Mouse (Mus musculus) myocyte (in vitro differentiated cells): ENCODE results near the gene Lrrc1. TPM values are rescaled to one million over a fixed set of nuclear protein-coding genes. Genes with fewer than 3 reads are reported as not detected.

ENCODE experiments used
- H3K27me3 ChIP-seq: one replicate; pipeline ENCODE4 v1.6.1; 2011; ENCODE audit not compliant: control insufficient read depth, insufficient read depth, insufficient read length
- H3K36me3 ChIP-seq: one replicate; pipeline ENCODE4 v1.6.1; 2011; ENCODE audit not compliant: control insufficient read depth, insufficient read depth
- H3K4me2 ChIP-seq: one replicate; pipeline ENCODE4 v1.6.1; 2011; ENCODE audit warnings: low read depth, control low read depth
- H3K4me3 ChIP-seq: one replicate; pipeline ENCODE4 v1.5.1; 2011; ENCODE audit warnings: mild to moderate bottlenecking, control low read depth, moderate library complexity
- H3K79me2 ChIP-seq: one replicate; pipeline ENCODE4 v1.6.1; 2011; ENCODE audit not compliant: control insufficient read depth, insufficient read depth
- H3ac ChIP-seq: one replicate; pipeline ENCODE4 v1.6.1; 2011; ENCODE audit not compliant: control insufficient read depth, insufficient read length
- CEBPB ChIP-seq: IDR thresholded peaks from 2 replicates; pipeline ENCODE4 v1.6.1; 2011; ENCODE audit warnings: mild to moderate bottlenecking, moderate library complexity; ENCODE audit not compliant: poor library complexity, insufficient read depth, severe bottlenecking
- E2F4 ChIP-seq: IDR thresholded peaks from one replicate; pipeline ENCODE4 v1.6.1; 2011; ENCODE audit warnings: mild to moderate bottlenecking, control low read depth, moderate library complexity; ENCODE audit not compliant: insufficient read depth
- MAX ChIP-seq: IDR thresholded peaks from one replicate; pipeline ENCODE4 v1.6.1; 2011; ENCODE audit warnings: low read depth, mild to moderate bottlenecking, control low read depth
- MYOD1 ChIP-seq, 3 experiments: IDR thresholded peaks; one replicate each; pipeline ENCODE4 v1.6.1; 2011; ENCODE audit warnings: control low read depth in 2 of 3, low read depth in 2 of 3, mild to moderate bottlenecking in 2 of 3, moderate library complexity in 1 of 3; ENCODE audit not compliant: insufficient read length in 2 of 3, control insufficient read depth in 1 of 3
- MYOG ChIP-seq, 3 experiments: IDR thresholded peaks; one replicate each; pipeline ENCODE4 v1.6.1; 2011; ENCODE audit warnings: control low read depth in 2 of 3, low read depth in 2 of 3, mild to moderate bottlenecking in 2 of 3; ENCODE audit not compliant: insufficient read length in 2 of 3, control insufficient read depth in 1 of 3, insufficient read depth in 1 of 3
- POLR2A ChIP-seq: IDR thresholded peaks from one replicate; pipeline ENCODE4 v1.6.1; 2011; ENCODE audit warnings: low read depth, mild to moderate bottlenecking, control low read depth, moderate library complexity; ENCODE audit not compliant: insufficient read length
- POLR2AphosphoS2 ChIP-seq: IDR thresholded peaks from one replicate; pipeline ENCODE4 v1.6.1; 2011; ENCODE audit warnings: low read depth, control low read depth; ENCODE audit not compliant: insufficient read length
- REST ChIP-seq: IDR thresholded peaks from one replicate; pipeline ENCODE4 v1.6.1; 2011; ENCODE audit warnings: mild to moderate bottlenecking, control low read depth, moderate library complexity; ENCODE audit not compliant: insufficient read depth, insufficient read length
- SRF ChIP-seq: IDR thresholded peaks from one replicate; pipeline ENCODE4 v1.6.1; 2011; ENCODE audit warnings: low read depth; ENCODE audit not compliant: control insufficient read depth, insufficient read length
- TCF12 ChIP-seq: IDR thresholded peaks from one replicate; pipeline ENCODE4 v1.6.1; 2011; ENCODE audit warnings: mild to moderate bottlenecking, control low read depth; ENCODE audit not compliant: poor library complexity, insufficient read depth, severe bottlenecking
- TCF3 ChIP-seq: IDR thresholded peaks from one replicate; pipeline ENCODE4 v1.6.1; 2011; ENCODE audit warnings: low read depth, control low read depth; ENCODE audit not compliant: insufficient read length
- USF1 ChIP-seq: IDR thresholded peaks from one replicate; pipeline ENCODE4 v1.6.1; 2011; ENCODE audit warnings: low read depth, mild to moderate bottlenecking, control low read depth, moderate library complexity
- polyA plus RNA-seq: library from polyadenylated mRNA; unstranded; fragments of >200 nt; fragmentation: generic; extraction: Trizol; gene quantifications from one replicate; pipeline ENCODE4 v1.2.1, GENCODE M21; 2012; ENCODE audit warnings: missing spikeins

The Lrrc1 gene
- polyA plus RNA-seq, 1 experiment = 10.4 TPM

DNA sequence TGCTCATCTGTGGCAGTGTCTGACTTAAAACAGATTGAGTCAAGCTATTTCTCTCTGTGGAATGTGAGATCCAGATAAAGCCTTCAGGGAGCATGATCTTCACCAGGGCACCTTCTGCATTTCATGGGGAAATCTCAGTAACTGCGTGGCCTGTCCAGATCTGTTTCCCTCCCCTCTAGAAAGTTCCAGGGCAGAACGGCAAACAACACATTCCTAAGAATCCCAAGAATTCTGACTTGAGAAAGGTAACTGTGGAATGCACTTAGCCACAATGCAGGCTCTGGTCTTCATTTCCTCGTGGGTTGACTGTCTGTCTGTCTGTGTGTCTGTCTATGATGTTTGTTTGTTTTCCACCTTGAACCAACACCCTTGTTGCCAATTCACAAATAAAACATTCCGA, 133.7 kb downstream of the Lrrc1 start:
- no peaks in the 10 kb centered on the region for H3K79me2 ChIP-seq
- TF ChIP-seq POLR2A (no peak), MYOG (IDR thresholded peaks at IDR 0.05; ENCODE audit: control insufficient read depth in 1 of 3, insufficient read depth in 1 of 3, insufficient read length in 2 of 3, low read depth in 2 of 3) (no peak), POLR2AphosphoS2 (no peak), USF1 (no peak), MAX (no peak), SRF (no peak), REST (no peak), TCF3 (no peak), TCF12 (no peak), MYOD1 (IDR thresholded peaks at IDR 0.05; ENCODE audit: control insufficient read depth in 1 of 3, insufficient read length in 2 of 3, low read depth in 2 of 3) (no peak), CEBPB (no peak), E2F4 (no peak)
- no peak overlapping the region for H3K4me2 ChIP-seq
- H3ac ChIP-seq = no peak overlapping the region
- no peaks in the 10 kb centered on the region for H3K27me3 ChIP-seq
- no peaks in the 10 kb centered on the region for H3K36me3 ChIP-seq
- H3K4me3 ChIP-seq = no peak overlapping the region

DNA sequence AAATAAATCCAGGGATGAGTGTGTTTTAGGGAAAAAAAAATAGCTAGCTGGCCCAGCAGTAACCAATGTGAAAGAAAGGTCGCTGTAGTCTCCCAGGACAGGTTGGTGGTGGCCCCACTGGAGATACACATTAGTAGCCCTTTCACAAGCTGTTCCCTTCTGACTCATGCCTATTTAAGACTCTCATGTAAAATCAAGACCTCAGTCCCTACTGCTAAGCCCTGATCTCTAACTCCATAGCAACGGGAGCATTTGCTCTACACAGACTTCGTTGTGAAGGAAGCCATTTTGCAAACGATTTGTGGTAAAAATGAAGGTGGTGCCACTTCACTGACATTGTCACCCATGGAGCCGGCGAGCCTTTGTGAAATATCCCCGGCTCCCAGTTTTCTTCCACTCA, 134.1 kb downstream of the Lrrc1 start:
- Histone ChIP-seq H3K36me3 (no peaks in the 10 kb centered on the region), H3ac (no peak overlapping the region), H3K4me3 (no peak overlapping the region), H3K79me2 (no peaks in the 10 kb centered on the region), H3K4me2 (no peak overlapping the region), H3K27me3 (no peaks in the 10 kb centered on the region)
- TF ChIP-seq MAX = no peak
- TF ChIP-seq REST = no peak
- no peak for TF ChIP-seq TCF3

DNA sequence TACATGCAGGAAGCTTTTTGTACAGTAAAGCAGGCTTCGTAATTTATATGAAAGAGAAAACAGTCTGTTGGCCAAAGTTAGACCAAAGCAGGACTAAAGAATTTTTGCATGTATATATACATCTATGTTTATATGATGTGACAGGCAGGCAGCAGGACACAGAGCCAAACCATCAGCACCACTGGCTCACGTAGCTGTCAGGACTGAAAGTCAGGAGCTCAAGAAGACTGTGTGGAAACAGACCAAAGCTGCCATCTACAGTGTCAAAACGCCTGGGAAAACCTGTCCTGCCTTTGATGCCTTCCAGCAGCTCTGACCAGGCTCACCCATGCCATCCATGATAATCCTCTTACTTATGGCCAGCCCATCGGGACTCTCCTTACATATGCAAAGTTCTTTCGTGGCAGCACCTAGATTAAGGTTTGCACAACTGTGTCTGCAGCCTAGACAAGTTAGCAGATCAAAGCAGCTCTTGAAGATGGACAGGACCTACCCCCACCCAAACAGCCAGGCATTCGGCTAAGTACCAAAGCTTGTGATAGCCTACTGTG, 136.5 kb downstream of the Lrrc1 start:
- Histone ChIP-seq H3K27me3 (no peaks in the 10 kb centered on the region), H3K4me3 (no peak overlapping the region), H3K4me2 (no peak overlapping the region), H3ac (no peak overlapping the region), H3K36me3 (no peaks in the 10 kb centered on the region), H3K79me2 (no peaks in the 10 kb centered on the region)
- TF ChIP-seq MAX (no peak), POLR2AphosphoS2 (no peak), TCF12 (no peak), SRF (no peak), E2F4 (no peak), MYOD1 (IDR thresholded peaks at IDR 0.05; ENCODE audit: control insufficient read depth in 1 of 3, insufficient read length in 2 of 3, low read depth in 2 of 3) (no peak), USF1 (no peak)

DNA sequence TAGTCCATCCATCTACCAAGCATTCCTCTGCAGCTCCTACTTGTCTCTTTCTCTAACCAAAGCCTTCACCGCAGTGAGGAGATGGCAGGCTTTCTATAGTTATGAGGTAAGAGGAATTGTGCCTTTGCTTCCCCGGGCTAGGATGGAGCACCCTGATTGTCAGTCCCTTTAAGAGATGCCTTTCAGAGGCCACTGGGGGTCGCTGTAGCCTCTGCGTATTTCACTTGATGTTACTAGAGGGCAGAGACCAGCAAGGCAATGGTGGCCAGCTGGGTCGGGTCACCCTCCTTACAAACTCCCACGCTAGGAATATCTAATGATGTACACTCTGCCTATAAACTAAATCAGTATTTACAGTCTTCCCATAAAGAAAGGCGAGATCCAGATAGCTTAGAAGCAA, 137.8 kb downstream of the Lrrc1 start:
- TF ChIP-seq USF1 (no peak), CEBPB (no peak), REST (no peak)

DNA sequence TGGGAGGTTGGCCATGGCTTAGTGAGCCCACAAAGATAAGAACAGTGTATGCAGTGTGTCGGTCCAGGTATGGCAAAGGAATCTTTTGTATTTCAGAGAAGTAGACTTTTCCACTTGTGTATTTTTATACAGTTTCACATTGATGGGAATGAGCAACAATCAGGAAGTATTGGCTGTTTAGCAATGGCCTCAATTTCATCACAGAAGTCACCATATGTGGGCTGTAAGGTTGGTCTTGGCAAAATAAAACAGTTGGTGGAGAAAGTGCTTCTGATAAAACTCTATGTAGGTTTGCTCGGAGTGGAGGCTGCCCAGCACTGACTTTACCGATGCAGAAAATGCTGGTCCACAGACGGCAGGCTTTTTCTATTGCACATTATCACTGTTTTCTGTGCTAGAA, 140.2 kb downstream of the Lrrc1 start:
- Histone ChIP-seq H3ac (no peak overlapping the region), H3K36me3 (no peaks in the 10 kb centered on the region), H3K4me2 (no peak overlapping the region), H3K27me3 (no peaks in the 10 kb centered on the region), H3K79me2 (no peaks in the 10 kb centered on the region), H3K4me3 (no peak overlapping the region)
- no peak for TF ChIP-seq E2F4
- no peak for TF ChIP-seq MYOD1 (IDR thresholded peaks at IDR 0.05; ENCODE audit: control insufficient read depth in 1 of 3, insufficient read length in 2 of 3, low read depth in 2 of 3)
- no peak for TF ChIP-seq TCF12
- no peak for TF ChIP-seq SRF
- no peak for TF ChIP-seq MAX

More for the DNA sequence above, 137.8 kb downstream of the Lrrc1 start:
- Histone ChIP-seq H3K4me2 (no peak overlapping the region), H3K36me3 (no peaks in the 10 kb centered on the region), H3K27me3 (no peaks in the 10 kb centered on the region), H3K79me2 (no peaks in the 10 kb centered on the region), H3ac (no peak overlapping the region), H3K4me3 (no peak overlapping the region)

DNA sequence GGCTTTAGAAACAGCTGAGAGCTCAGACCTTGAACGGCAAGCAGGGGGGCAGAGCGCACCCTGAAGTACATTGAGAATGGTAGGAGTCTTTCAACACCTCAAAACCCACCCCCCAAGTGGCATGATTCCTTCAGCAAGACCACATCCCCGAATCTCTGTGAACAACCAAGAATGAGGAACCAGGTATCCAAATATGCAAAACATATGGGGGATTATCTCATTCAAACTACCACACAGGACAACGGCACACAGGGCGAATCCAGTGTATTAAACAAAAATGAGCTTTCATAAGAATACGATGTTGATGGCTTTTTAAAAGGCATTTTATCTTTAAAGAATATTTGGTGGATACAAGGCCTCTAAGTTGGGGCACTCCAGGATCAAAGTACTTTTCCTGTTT, 140.7 kb downstream of the Lrrc1 start:
- TF ChIP-seq MYOG (IDR thresholded peaks at IDR 0.05; ENCODE audit: control insufficient read depth in 1 of 3, insufficient read depth in 1 of 3, insufficient read length in 2 of 3, low read depth in 2 of 3) = no peak
- TF ChIP-seq TCF3 = no peak
- no peak for TF ChIP-seq REST
- TF ChIP-seq MYOD1 (IDR thresholded peaks at IDR 0.05; ENCODE audit: control insufficient read depth in 1 of 3, insufficient read length in 2 of 3, low read depth in 2 of 3) = no peak
- no peak for TF ChIP-seq POLR2AphosphoS2
- no peak for TF ChIP-seq MAX
- no peak for TF ChIP-seq USF1
- TF ChIP-seq SRF = no peak
- TF ChIP-seq CEBPB = no peak
- TF ChIP-seq POLR2A = no peak
- TF ChIP-seq TCF12 = no peak
- TF ChIP-seq E2F4 = no peak
- no peak overlapping the region for H3K4me3 ChIP-seq
- no peaks in the 10 kb centered on the region for H3K36me3 ChIP-seq
- H3K27me3 ChIP-seq = no peaks in the 10 kb centered on the region
- no peaks in the 10 kb centered on the region for H3K79me2 ChIP-seq
- H3ac ChIP-seq = no peak overlapping the region
- H3K4me2 ChIP-seq = no peak overlapping the region
